23 mouse cellular contexts compared by ENCODE assay signal in the genomic region with DNA sequence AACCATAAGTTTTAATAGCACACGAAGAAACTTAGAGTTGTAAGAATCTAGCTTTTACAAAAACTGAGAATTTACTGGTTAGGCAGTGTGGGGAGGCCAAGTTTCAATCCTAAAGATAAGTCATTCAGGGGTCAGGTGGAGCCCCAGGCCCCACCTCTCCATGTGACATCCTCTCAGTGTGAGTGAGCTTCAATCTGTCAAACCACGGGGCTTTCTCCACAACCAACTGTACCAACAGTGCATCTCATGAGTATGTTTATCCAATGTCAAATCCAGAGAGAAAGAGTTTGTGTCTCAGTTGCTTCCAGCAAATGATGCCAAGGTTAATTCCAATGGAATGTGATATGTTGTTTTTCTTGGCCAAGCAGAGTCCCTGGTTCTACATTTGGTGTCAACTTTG. TPM values are rescaled to one million over a fixed set of nuclear protein-coding genes. Genes with fewer than 3 reads are reported as not detected.
DNase-seq lines count a peak whose midpoint lies in the region; ATAC-seq and TF ChIP-seq lines count a peak whose summit lies in the region.
"Had no signal": no experiment of that assay in that cellular context is flagged by ENCODE, and none has a peak within 500 bp of the region (broad histone marks: within the 10 kb centered on the region; RNA-seq: fewer than 3 reads in every experiment).

No protein-coding gene starts in this region.

- no peaks in the 10 kb centered on the region for H3K9me3 ChIP-seq in liver, embryonic 12.5 days (replicated peaks)
- H3K9me3 ChIP-seq: embryonic facial prominence, embryonic 13.5 days; embryonic facial prominence, embryonic 15.5 days; forebrain, embryonic 10.5 days; forebrain, embryonic 12.5 days; G1E had no signal

- ATAC-seq in liver, embryonic 12.5 days: no peak
- ATAC-seq: activated CD4-positive, CD25-positive, alpha-beta regulatory T cell, adult 4 months; forebrain, embryonic 14.5 days; forebrain, embryonic 16.5 days had no signal

- DNase-seq in heart, adult 2 months: no peak
- DNase-seq in heart, adult 9 months (ENCODE audit: low spot score in 2 of 2): no peak
- peak; percentile 32 for DNase-seq in Muller cell, postnatal 12 days (ENCODE audit: inconsistent ontology term)
- no peak for DNase-seq in lung, postnatal 14 days
- no peak for DNase-seq in layer of hippocampus, adult 2 months (ENCODE audit: low spot score in 2 of 2)
- DNase-seq: adrenal gland, adult 8-10 months; adrenal gland, postnatal 14 days; B cell, adult 2 months; cerebellum, adult 8-10 months; cerebellum, adult 9-11 months had no signal

- H3K79me3 ChIP-seq in C2C12 (ENCODE audit: low read depth): no peaks in the 10 kb centered on the region

- peaks cover 8% of the 10 kb centered on the region for H3K4me1 ChIP-seq in heart, adult 2 months (ENCODE audit: control insufficient read depth, insufficient read depth, low read length)
- no peaks in the 10 kb centered on the region for H3K4me1 ChIP-seq in liver, embryonic 12.5 days
- H3K4me1 ChIP-seq: forebrain, embryonic 12.5 days had no signal

- no peak for TF ChIP-seq EP300 in heart, adult 2 months (IDR thresholded peaks at IDR 0.05; ENCODE audit: insufficient read depth, low read depth, low read length)

- peak overlapping the region; percentile 74; the same call in 1 of the 2 replicates for H3K27ac ChIP-seq in heart, adult 2 months
- H3K27ac ChIP-seq in layer of hippocampus, adult 2 months: no peak overlapping the region
- no peak overlapping the region for H3K27ac ChIP-seq in liver, embryonic 12.5 days
- H3K27ac ChIP-seq: embryonic facial prominence, embryonic 13.5 days; embryonic facial prominence, embryonic 15.5 days; forebrain, embryonic 10.5 days; forebrain, embryonic 12.5 days had no signal

- H3K36me3 ChIP-seq in heart, adult 2 months (ENCODE audit: control insufficient read depth, insufficient read depth, low read length): no peaks in the 10 kb centered on the region; the same call in 1 of the 2 replicates
- H3K36me3 ChIP-seq in C2C12 (ENCODE audit: control insufficient read depth, insufficient read depth) (no peaks in the 10 kb centered on the region), myocyte (ENCODE audit: control insufficient read depth, insufficient read depth) (no peaks in the 10 kb centered on the region)
- H3K36me3 ChIP-seq in liver, embryonic 12.5 days: no peaks in the 10 kb centered on the region
- H3K36me3 ChIP-seq: embryonic facial prominence, embryonic 13.5 days; embryonic facial prominence, embryonic 15.5 days; forebrain, embryonic 10.5 days; forebrain, embryonic 12.5 days; G1E had no signal

- H3ac ChIP-seq in C2C12 (ENCODE audit: control insufficient read depth, insufficient read length, low read depth) (no peak overlapping the region), myocyte (ENCODE audit: control insufficient read depth, insufficient read length) (no peak overlapping the region)

- no peak overlapping the region for H3K4me3 ChIP-seq in heart, adult 2 months
- H3K4me3 ChIP-seq in C2C12 (ENCODE audit: insufficient read depth, poor library complexity, severe bottlenecking) (no peak overlapping the region), myocyte (no peak overlapping the region)
- H3K4me3 ChIP-seq in layer of hippocampus, adult 2 months: no peak overlapping the region
- H3K4me3 ChIP-seq in liver, embryonic 12.5 days: no peak overlapping the region
- H3K4me3 ChIP-seq: embryonic facial prominence, embryonic 13.5 days; embryonic facial prominence, embryonic 15.5 days; erythroblast, embryonic 14.5 days; forebrain, embryonic 10.5 days; forebrain, embryonic 12.5 days had no signal

- peak overlapping the region; percentile 80 for H3K4me2 ChIP-seq in myocyte (ENCODE audit: low read depth)
- no peak overlapping the region for H3K4me2 ChIP-seq in liver, embryonic 12.5 days
- H3K4me2 ChIP-seq: embryonic facial prominence, embryonic 13.5 days; embryonic facial prominence, embryonic 15.5 days; forebrain, embryonic 12.5 days had no signal

- H3K9ac ChIP-seq in heart, adult 2 months (ENCODE audit: low read depth, low read length): no peak overlapping the region
- H3K9ac ChIP-seq in liver, embryonic 12.5 days: no peak overlapping the region
- H3K9ac ChIP-seq: embryonic facial prominence, embryonic 13.5 days; embryonic facial prominence, embryonic 15.5 days; forebrain, embryonic 12.5 days had no signal

- TF ChIP-seq CTCF in heart, adult 2 months (IDR thresholded peaks at IDR 0.05): no peak
- TF ChIP-seq CTCF in C2C12 (IDR thresholded peaks at IDR 0.05; ENCODE audit: control insufficient read depth, insufficient read depth, insufficient read length): no peak
- TF ChIP-seq CTCF in layer of hippocampus, adult 2 months (conservative IDR thresholded peaks at IDR 0.05): no peak

- no peak for TF ChIP-seq POLR2A in heart, adult 2 months (IDR thresholded peaks at IDR 0.05; ENCODE audit: insufficient read depth, low read depth, low read length)
- no peak for TF ChIP-seq POLR2A in myocyte (IDR thresholded peaks at IDR 0.05; ENCODE audit: insufficient read length, low read depth)

- intact Hi-C loops in heart, adult 2 months (cut with DNase I): loop anchor here (1.0 to 5.0 kb wide), 2 partner anchors 41 to 267 kb away; partner anchors contain the start of gene Ifit2

- WGBS in heart, adult 2 months: 31% methylated on average over 2 of the region's 2 CpGs
- 34% methylated on average over 2 of the region's 2 CpGs for WGBS in liver, embryonic 12.5 days (ENCODE audit: insufficient replicate concordance)

- H3K27me3 ChIP-seq in heart, adult 2 months (ENCODE audit: control insufficient read depth, insufficient read depth, low read length): no peaks in the 10 kb centered on the region
- no peaks in the 10 kb centered on the region for H3K27me3 ChIP-seq in C2C12 (ENCODE audit: control insufficient read depth, insufficient read depth, insufficient read length)
- H3K27me3 ChIP-seq in myocyte (ENCODE audit: control insufficient read depth, insufficient read depth, insufficient read length): no peaks in the 10 kb centered on the region
- H3K27me3 ChIP-seq in liver, embryonic 12.5 days (replicated peaks): no peaks in the 10 kb centered on the region
- H3K27me3 ChIP-seq: embryonic facial prominence, embryonic 13.5 days; embryonic facial prominence, embryonic 15.5 days; forebrain, embryonic 12.5 days had no signal

- H3K79me2 ChIP-seq in heart, adult 2 months (replicated peaks; ENCODE audit: control insufficient read depth, insufficient read depth, low read length): no peaks in the 10 kb centered on the region
- no peaks in the 10 kb centered on the region for H3K79me2 ChIP-seq in C2C12 (ENCODE audit: control insufficient read depth, insufficient read depth)
- no peaks in the 10 kb centered on the region for H3K79me2 ChIP-seq in myocyte (ENCODE audit: control insufficient read depth, insufficient read depth)

TF ChIP-seq in C2C12, 6 proteins besides CTCF, POLR2A, EP300 and RAD21:
- TF ChIP-seq USF1 (IDR thresholded peaks at IDR 0.05; ENCODE audit: low read depth) (peak; percentile 10), FOSL1 (IDR thresholded peaks at IDR 0.05; ENCODE audit: insufficient read depth, low read length, poor library complexity, severe bottlenecking) (no peak)

TF ChIP-seq in myocyte, 11 proteins besides CTCF, POLR2A, EP300 and RAD21:
- TF ChIP-seq MYOD1 (IDR thresholded peaks at IDR 0.05; ENCODE audit: control insufficient read depth in 1 of 3, insufficient read length in 2 of 3, low read depth in 2 of 3) (no peak), MYOG (IDR thresholded peaks at IDR 0.05; ENCODE audit: control insufficient read depth in 1 of 3, insufficient read depth in 1 of 3, insufficient read length in 2 of 3, low read depth in 2 of 3) (no peak), TCF3 (IDR thresholded peaks at IDR 0.05; ENCODE audit: insufficient read length, low read depth) (no peak), MAX (IDR thresholded peaks at IDR 0.05; ENCODE audit: low read depth) (no peak), USF1 (IDR thresholded peaks at IDR 0.05; ENCODE audit: low read depth) (peak; percentile 5), E2F4 (IDR thresholded peaks at IDR 0.05; ENCODE audit: insufficient read depth) (no peak), CEBPB (IDR thresholded peaks at IDR 0.05; ENCODE audit: insufficient read depth, poor library complexity, severe bottlenecking) (no peak)

RNA-seq across cellular contexts. Expression of gene Fas, which starts 5.6 kb away (rescaled TPM):
- total RNA-seq in heart, adult 2 months (2021): 10 to 100 TPM; 12.1 to 17.4 TPM
- 5.1 and 9.3 TPM in 2 replicates for polyA plus RNA-seq in heart, adult 2 months (2012; rRNA removed)
- 1.3 TPM for polyA plus RNA-seq in C2C12 (2012; fragmentation: generic; extraction: Trizol)
- 2.8 TPM for polyA plus RNA-seq in myocyte (2012; fragmentation: generic; extraction: Trizol)
- total RNA-seq in layer of hippocampus, adult 2 months (2021): 1 to 10 TPM; 1.5 to 2.9 TPM
- polyA plus RNA-seq in liver, embryonic 12.5 days (2016; fragmentation: Nextera tagmentation; extraction: Ambion mirVana): 0.74 and 1.4 TPM in 2 replicates
- total RNA-seq: G1E had no signal
- polyA plus RNA-seq: erythroblast, embryonic 14.5 days; forebrain, embryonic 10.5 days; G1E had no signal

RNA-seq across cellular contexts. Expression of gene Acta2, which starts 29.4 kb away (rescaled TPM):
- total RNA-seq in heart, adult 2 months (2021): 100 to 1,000 TPM; 134 to 152 TPM
- 517 and 1,089 TPM in 2 replicates for polyA plus RNA-seq in heart, adult 2 months (2012; rRNA removed)
- polyA plus RNA-seq in C2C12 (2012; fragmentation: generic; extraction: Trizol) (1,987 TPM), myocyte (2012; fragmentation: generic; extraction: Trizol) (2,495 TPM)
- 10 to 100 TPM; 12.2 to 18.3 TPM for total RNA-seq in layer of hippocampus, adult 2 months (2021)
- 26.4 and 31.0 TPM in 2 replicates for polyA plus RNA-seq in liver, embryonic 12.5 days (2016; fragmentation: Nextera tagmentation; extraction: Ambion mirVana)
- total RNA-seq: common myeloid progenitor, adult 5-6 weeks; G1E had no signal
- polyA plus RNA-seq: erythroblast, embryonic 14.5 days; G1E had no signal

Comparison
In these comparisons a context has a peak if more than half of its experiments do, and no peak if none do; other contexts are left out.
1. RNA of gene Acta2, which starts 29.4 kb away (polyA plus RNA-seq): 2,495 TPM in myocyte (single experiment), 1,987 TPM in C2C12 (single experiment) and 517 to 1,089 TPM in heart, adult 2 months; 26.4 to 31.0 TPM in liver, embryonic 12.5 days; every median in the first group is over 10 times any median in the second.